Comparison of ENCODE assay signal across 8 mouse cellular contexts in genomic region chr9:59035342-59036158, GRCm38 (mm10). TPM values are rescaled to one million over a fixed set of nuclear protein-coding genes. Genes with fewer than 3 reads are reported as not detected.
A peak's percentile ranks its signal among the peaks of the same experiment; 100 is the strongest.
DNase-seq lines count a peak whose midpoint lies in the region; ATAC-seq and TF ChIP-seq lines count a peak whose summit lies in the region.

No protein-coding gene starts in this region.

- ATAC-seq in embryonic facial prominence, embryonic 11.5 days (replicated peaks; ENCODE audit: insufficient number of reproducible peaks, low FRiP score, low TSS enrichment, low read depth) = peak; percentile 6; the same call in 1 of the 2 replicates
- ATAC-seq in liver, embryonic 12.5 days = 0 out of 2 replicates have a peak, but pooled peaks have one; percentile 8
- peak; percentile 47 for ATAC-seq in neural tube, embryonic 13.5 days (ENCODE audit: low read depth)

- 3% methylated on average over 60 of the region's 63 CpGs for WGBS in spleen, adult 2 months
- WGBS in embryonic facial prominence, embryonic 11.5 days = under 1% methylated on average over 57 of the region's 63 CpGs
- 4% methylated on average over 55 of the region's 63 CpGs for WGBS in liver, embryonic 12.5 days (ENCODE audit: insufficient replicate concordance)
- WGBS in neural tube, embryonic 13.5 days = under 1% methylated on average over 51 of the region's 63 CpGs

- no peaks in the 10 kb centered on the region for H3K9me3 ChIP-seq in embryonic facial prominence, embryonic 11.5 days (replicated peaks; ENCODE audit: control insufficient read depth, low read length)
- H3K9me3 ChIP-seq in liver, embryonic 12.5 days (replicated peaks) = no peaks in the 10 kb centered on the region
- H3K9me3 ChIP-seq in neural tube, embryonic 13.5 days = no peaks in the 10 kb centered on the region

- H3K4me3 ChIP-seq in spleen, adult 2 months (ENCODE audit: extremely low read depth, insufficient read depth, insufficient read length) = peak overlapping the region; percentile 34; the same call in 1 of the 2 replicates
- H3K4me3 ChIP-seq in embryonic facial prominence, embryonic 11.5 days (ENCODE audit: low read depth, low read length) = peak overlapping the region; percentile 93
- H3K4me3 ChIP-seq in liver, embryonic 12.5 days = peak overlapping the region; percentile 64
- peak overlapping the region; percentile 91 for H3K4me3 ChIP-seq in neural tube, embryonic 13.5 days

- H3K36me3 ChIP-seq in spleen, adult 2 months (ENCODE audit: control insufficient read depth, insufficient read depth, low read length) = no peaks in the 10 kb centered on the region
- no peaks in the 10 kb centered on the region for H3K36me3 ChIP-seq in embryonic facial prominence, embryonic 11.5 days (replicated peaks; ENCODE audit: control insufficient read depth, insufficient read depth, low read depth, low read length)
- no peaks in the 10 kb centered on the region for H3K36me3 ChIP-seq in liver, embryonic 12.5 days
- H3K36me3 ChIP-seq in neural tube, embryonic 13.5 days = no peaks in the 10 kb centered on the region

- TF ChIP-seq POLR2A in spleen, adult 2 months (IDR thresholded peaks at IDR 0.05; ENCODE audit: low read depth, low read length) = no peak

- no peak overlapping the region for H3K27ac ChIP-seq in spleen, adult 2 months (ENCODE audit: insufficient read depth, low read length)
- H3K27ac ChIP-seq in embryonic facial prominence, embryonic 11.5 days (replicated peaks; ENCODE audit: low read depth, low read length) = peak overlapping the region; percentile 100
- H3K27ac ChIP-seq in liver, embryonic 12.5 days = peak overlapping the region; percentile 82
- H3K27ac ChIP-seq in neural tube, embryonic 13.5 days (replicated peaks) = peak overlapping the region; percentile 98

- peak overlapping the region; percentile 75 for H3K4me2 ChIP-seq in embryonic facial prominence, embryonic 11.5 days (ENCODE audit: low read depth, low read length)
- H3K4me2 ChIP-seq in liver, embryonic 12.5 days = peak overlapping the region; percentile 75
- H3K4me2 ChIP-seq in neural tube, embryonic 13.5 days = peak overlapping the region; percentile 76

- DNase-seq in spleen, adult 2 months (ENCODE audit: low read depth in 1 of 2, low spot score in 2 of 2) = no peak
- DNase-seq in spleen, adult 12 weeks (ENCODE audit: low spot score) = no peak
- DNase-seq in embryonic facial prominence, embryonic 11.5 days (ENCODE audit: low spot score) = peak; percentile 69
- peak; percentile 35 to 42 for DNase-seq in heart, adult 9 months (ENCODE audit: low spot score in 2 of 2)
- peak; percentile 59 for DNase-seq in kidney, postnatal 14 days
- peak; percentile 37 for DNase-seq in urinary bladder, adult 2 months (ENCODE audit: low spot score)

- H3K4me1 ChIP-seq in spleen, adult 2 months (ENCODE audit: control insufficient read depth, insufficient read depth, insufficient read length) = peaks cover 5% of the 10 kb centered on the region; the same call in 1 of the 2 replicates
- H3K4me1 ChIP-seq in embryonic facial prominence, embryonic 11.5 days (ENCODE audit: control insufficient read depth, insufficient read depth, low read length) = no peaks in the 10 kb centered on the region; the same call in 1 of the 2 replicates
- peaks cover 9% of the 10 kb centered on the region; the same call in 1 of the 2 replicates for H3K4me1 ChIP-seq in liver, embryonic 12.5 days
- H3K4me1 ChIP-seq in neural tube, embryonic 13.5 days (replicated peaks) = peaks cover 38% of the 10 kb centered on the region

- TF ChIP-seq CTCF in spleen, adult 2 months (IDR thresholded peaks at IDR 0.05; ENCODE audit: extremely low read depth, insufficient read depth, insufficient read length, insufficient replicate concordance) = no peak

- peaks cover 16% of the 10 kb centered on the region for H3K27me3 ChIP-seq in spleen, adult 2 months (ENCODE audit: control insufficient read depth, insufficient read depth, low read length)
- H3K27me3 ChIP-seq in embryonic facial prominence, embryonic 11.5 days (ENCODE audit: control insufficient read depth, insufficient read depth, low read length) = no peaks in the 10 kb centered on the region
- H3K27me3 ChIP-seq in liver, embryonic 12.5 days (replicated peaks) = peaks cover 55% of the 10 kb centered on the region
- no peaks in the 10 kb centered on the region for H3K27me3 ChIP-seq in neural tube, embryonic 13.5 days

- H3K9ac ChIP-seq in embryonic facial prominence, embryonic 11.5 days (replicated peaks; ENCODE audit: low read length) = peak overlapping the region; percentile 98
- H3K9ac ChIP-seq in liver, embryonic 12.5 days = peak overlapping the region; percentile 60
- peak overlapping the region; percentile 90 for H3K9ac ChIP-seq in neural tube, embryonic 13.5 days

RNA-seq across cellular contexts. Expression of gene Neo1, which starts 0.7 kb away (rescaled TPM):
- 2.2 and 2.4 TPM in 2 replicates for polyA plus RNA-seq in spleen, adult 2 months (2012; rRNA removed)
- 43.6 and 46.3 TPM in 2 replicates for polyA plus RNA-seq in embryonic facial prominence, embryonic 11.5 days (2014; fragmentation: Nextera tagmentation; extraction: Ambion mirVana)
- polyA plus RNA-seq in liver, embryonic 12.5 days (2016; fragmentation: Nextera tagmentation; extraction: Ambion mirVana) = 5.3 TPM in 2 replicates
- 39.4 and 44.3 TPM in 2 replicates for polyA plus RNA-seq in neural tube, embryonic 13.5 days (2015; fragmentation: Nextera tagmentation; extraction: Ambion mirVana)
- polyA plus RNA-seq in urinary bladder, adult 2 months (2012; rRNA removed) = 27.0 and 38.7 TPM in 2 replicates

Comparison
In these comparisons a context has a peak if more than half of its experiments do, and no peak if none do; other contexts are left out.
1. DNase-seq: peak in embryonic facial prominence, embryonic 11.5 days (single experiment), heart, adult 9 months (2 of 2), kidney, postnatal 14 days (single experiment) and urinary bladder, adult 2 months (single experiment); none in spleen, adult 2 months (0 of 2) and spleen, adult 12 weeks (single experiment).
2. H3K4me3 ChIP-seq: peak in every context shown above with its lines; median percentile 93 in embryonic facial prominence, embryonic 11.5 days; 91 in neural tube, embryonic 13.5 days; 64 in liver, embryonic 12.5 days; 34 in spleen, adult 2 months.
3. Peak in every context shown above with its lines, with median percentiles within 50 percentile points of each other: ATAC-seq, H3K4me2 ChIP-seq and H3K9ac ChIP-seq.